Mouse (Mus musculus): ENCODE measurements around the gene Rpl4.

- TF ChIP-seq CTCF (conservative IDR thresholded peaks at IDR 0.05; ENCODE audit: insufficient read depth, insufficient read length, low read depth, low read length), result no peak
- no peak for TF ChIP-seq POLR2A (IDR thresholded peaks at IDR 0.05; ENCODE audit: low read depth, low read length)
These were observed 568 bp downstream of the Rpl4 start for GRCm38 (mm10) chr9:64173666-64174220.
